Mouse (Mus musculus) embryonic facial prominence, embryonic 11.5 days (tissue): ENCODE measurements at regions not wholly inside any gene's neighbourhood (a gene's known extent, or its start where the extent isn't known, plus 50 kb on each side); places are given as distances from the start of the nearest gene placed in this dataset.

Experiments used
- ATAC-seq: fragments of 200-750 bp; cut with Nextera tagmentation; replicated peaks from 2 replicates; pipeline ENCODE4 v1.8.0; 2017; ENCODE audit warnings: low read depth; ENCODE audit not compliant: insufficient number of reproducible peaks, low FRiP score, low TSS enrichment
- DNase-seq: peaks from one replicate; pipeline ENCODE4 v3.0.0-alpha.2; 2015; ENCODE audit warnings: low spot score
- H3K27ac ChIP-seq: fragments of 300-500 bp; sonication (generic); replicated peaks from 2 replicates; pipeline ENCODE4 v1.5.1; 2014; ENCODE audit warnings: mild to moderate bottlenecking, low read depth, low read length, control low read depth
- H3K27me3 ChIP-seq: fragments of 300-500 bp; sonication (generic); 2 replicates; pipeline ENCODE4 v1.6.1; 2014; ENCODE audit warnings: mild to moderate bottlenecking, low read length, moderate library complexity, mixed read lengths; ENCODE audit not compliant: control insufficient read depth, insufficient read depth
- H3K36me3 ChIP-seq: fragments of 300-500 bp; sonication (generic); replicated peaks from 2 replicates; pipeline ENCODE4 v1.6.1; 2014; ENCODE audit warnings: low read depth, mild to moderate bottlenecking, low read length, moderate library complexity, mixed read lengths; ENCODE audit not compliant: control insufficient read depth, insufficient read depth
- H3K4me1 ChIP-seq: fragments of 300-500 bp; sonication (generic); 2 replicates; pipeline ENCODE4 v1.6.1; 2014; ENCODE audit warnings: low read length, mixed read lengths; ENCODE audit not compliant: control insufficient read depth, insufficient read depth
- H3K4me2 ChIP-seq: fragments of 300-500 bp; sonication (generic); 2 replicates; pipeline ENCODE4 v1.6.1; 2014; ENCODE audit warnings: low read depth, mild to moderate bottlenecking, control low read depth, low read length, moderate library complexity
- H3K4me3 ChIP-seq: fragments of 300-500 bp; sonication (generic); 2 replicates; pipeline ENCODE4 v1.5.1; 2014; ENCODE audit warnings: low read depth, low read length, control low read depth
- H3K9ac ChIP-seq: fragments of 300-500 bp; sonication (generic); replicated peaks from 2 replicates; pipeline ENCODE4 v1.6.1; 2014; ENCODE audit warnings: mild to moderate bottlenecking, control low read depth, low read length
- H3K9me3 ChIP-seq: fragments of 300-500 bp; sonication (generic); replicated peaks from 2 replicates; pipeline ENCODE4 v1.6.1; 2016; ENCODE audit warnings: mild to moderate bottlenecking, low read length, inconsistent platforms, mixed read lengths; ENCODE audit not compliant: control insufficient read depth
- WGBS: fragments of 180-500 bp; shearing (Covaris S2); extraction: QIAGEN DNeasy Blood & Tissue Kit; methylation state at CpG from one replicate; pipeline ENCODE4 v1.1.7; 2014; 5-methylcytosine and 5-hydroxymethylcytosine counted together

DNA sequence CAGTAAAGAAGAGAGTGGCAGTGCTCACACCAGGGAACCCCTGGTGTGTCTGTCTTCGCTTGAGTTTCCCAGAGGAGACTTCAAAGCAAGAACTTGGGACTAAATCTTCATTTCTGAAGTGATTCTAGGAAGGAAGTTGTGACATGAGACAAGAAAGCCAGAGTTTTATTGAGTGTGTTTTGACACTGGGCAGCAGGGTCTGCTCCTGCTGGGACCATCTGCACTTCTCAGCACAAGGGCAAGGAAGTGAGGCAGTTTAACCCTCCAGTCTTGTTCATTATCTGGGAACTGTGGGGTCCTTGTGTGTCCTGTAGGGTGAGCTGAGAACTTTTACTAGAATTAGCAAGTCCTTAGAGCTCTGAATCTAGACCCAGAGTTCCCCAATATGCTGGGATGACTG, 241.0 kb upstream of the Bmp2 start:
- DNase-seq (no peak), ATAC-seq (no peak)
- Histone ChIP-seq H3K4me2 (no peak overlapping the region), H3K4me1 (no peaks in the 10 kb centered on the region), H3K4me3 (no peak overlapping the region), H3K36me3 (no peaks in the 10 kb centered on the region), H3K9me3 (no peaks in the 10 kb centered on the region), H3K9ac (no peak overlapping the region), H3K27ac (no peak overlapping the region), H3K27me3 (no peaks in the 10 kb centered on the region)
- WGBS = 52% methylated on average over 1 of the region's 1 CpGs

DNA sequence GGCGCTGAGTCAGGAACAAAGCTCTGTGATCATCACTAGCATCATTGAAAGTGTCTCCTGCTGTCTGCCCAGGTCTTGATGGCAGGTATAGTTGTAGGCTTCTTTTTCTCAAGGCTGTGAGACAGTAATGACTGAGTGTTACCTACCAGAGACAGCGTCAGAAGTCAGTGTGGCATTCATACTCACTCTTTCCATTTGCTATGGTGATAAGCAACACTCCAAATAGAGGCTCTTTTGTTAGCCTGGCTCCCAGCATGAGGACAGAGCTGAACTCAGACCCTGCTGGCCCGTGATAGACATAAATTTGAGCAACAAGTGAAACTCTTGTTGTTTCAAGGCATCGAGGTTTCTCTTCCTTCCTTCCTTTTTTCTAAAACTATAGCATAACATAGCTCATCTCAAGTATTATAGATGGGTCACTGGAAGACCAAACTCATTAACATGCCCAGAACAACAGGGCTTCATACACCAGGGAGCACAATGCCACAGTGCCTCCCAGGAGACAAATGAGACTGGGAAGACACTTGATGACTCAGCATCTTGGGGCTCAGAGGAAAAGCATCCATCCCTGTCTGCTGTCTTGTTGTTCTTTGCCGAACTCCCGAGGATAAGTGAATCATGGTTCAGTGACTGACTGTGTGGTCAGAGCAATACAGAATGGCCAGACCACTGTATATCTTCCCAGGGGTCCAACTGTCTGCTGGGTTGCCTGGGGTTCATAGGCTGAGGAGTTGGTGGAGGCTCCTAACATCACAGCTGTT, 225.5 kb upstream of the Bmp2 start:
- Histone ChIP-seq H3K4me2 (no peak overlapping the region), H3K36me3 (no peaks in the 10 kb centered on the region), H3K27me3 (no peaks in the 10 kb centered on the region), H3K4me3 (no peak overlapping the region), H3K9ac (no peak overlapping the region), H3K9me3 (no peaks in the 10 kb centered on the region), H3K27ac (no peak overlapping the region), H3K4me1 (no peaks in the 10 kb centered on the region)
- ATAC-seq (no peak), DNase-seq (no peak)
- 54% methylated on average over 6 of the region's 6 CpGs for WGBS

DNA sequence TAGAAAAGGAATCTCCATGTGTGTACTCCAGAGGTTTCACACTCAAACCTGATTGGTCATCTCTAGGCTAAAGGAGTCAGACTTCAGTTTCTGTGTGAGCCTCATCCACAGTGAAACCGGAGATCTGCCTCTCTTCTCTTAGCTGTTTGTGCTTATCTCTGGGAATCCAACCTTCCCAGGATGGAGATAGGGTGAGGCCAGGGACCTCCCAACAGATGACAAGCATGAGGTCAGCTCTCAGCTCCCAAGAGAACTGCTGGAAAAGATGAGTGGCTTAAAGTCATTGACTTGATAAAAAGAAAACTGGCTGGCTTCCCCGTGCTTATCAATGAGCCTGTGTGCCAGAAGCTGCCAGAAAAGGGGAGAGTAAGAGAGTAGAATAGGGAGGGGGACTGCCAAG, 224.3 kb upstream of the Bmp2 start:
- Histone ChIP-seq H3K4me1 (no peaks in the 10 kb centered on the region), H3K36me3 (no peaks in the 10 kb centered on the region), H3K9me3 (no peaks in the 10 kb centered on the region), H3K27ac (no peak overlapping the region), H3K4me3 (no peak overlapping the region), H3K4me2 (no peak overlapping the region), H3K27me3 (no peaks in the 10 kb centered on the region), H3K9ac (no peak overlapping the region)
- DNase-seq (no peak), ATAC-seq (no peak)
- WGBS = 53% methylated on average over 2 of the region's 2 CpGs

DNA sequence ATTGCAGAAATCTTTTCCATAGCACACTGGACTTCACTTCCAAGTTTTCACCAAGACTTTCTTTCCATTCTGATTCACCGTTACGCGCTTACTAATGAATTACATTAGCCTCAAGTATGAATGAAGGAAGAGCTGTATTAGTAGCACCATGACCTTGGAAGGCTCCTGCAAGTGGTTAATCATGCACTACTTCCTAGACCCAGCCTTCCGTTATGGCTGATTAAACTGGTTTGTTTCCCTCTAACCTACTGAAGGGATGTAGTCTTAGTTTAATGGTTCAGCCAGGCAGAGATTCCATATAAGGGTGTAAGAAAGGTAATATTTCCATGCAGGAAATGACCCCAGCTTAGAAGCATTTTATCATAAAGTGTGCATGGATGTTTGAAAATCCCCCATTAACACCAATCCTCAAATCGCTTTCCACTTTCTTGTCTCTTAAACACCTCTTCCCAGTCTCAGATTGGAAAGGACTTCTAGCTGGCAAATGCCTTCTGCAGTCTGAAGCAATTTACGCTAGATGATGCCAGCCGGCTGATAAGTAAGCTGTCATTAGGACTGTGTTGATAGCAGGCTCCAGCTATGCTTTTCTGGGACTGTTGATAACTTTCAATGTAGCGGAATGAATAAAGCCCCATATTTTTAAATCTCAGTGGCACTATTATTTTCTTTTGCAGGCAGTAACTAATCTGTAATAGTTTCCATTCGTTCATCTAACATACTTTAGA, 215.6 kb upstream of the Bmp2 start:
- Histone ChIP-seq H3K4me1 (no peaks in the 10 kb centered on the region), H3K9ac (no peak overlapping the region), H3K36me3 (no peaks in the 10 kb centered on the region), H3K9me3 (no peaks in the 10 kb centered on the region), H3K4me3 (no peak overlapping the region), H3K27ac (no peak overlapping the region), H3K4me2 (no peak overlapping the region), H3K27me3 (no peaks in the 10 kb centered on the region)
- 87% methylated on average over 9 of the region's 9 CpGs for WGBS
- DNase-seq = no peak
- no peak for ATAC-seq

DNA sequence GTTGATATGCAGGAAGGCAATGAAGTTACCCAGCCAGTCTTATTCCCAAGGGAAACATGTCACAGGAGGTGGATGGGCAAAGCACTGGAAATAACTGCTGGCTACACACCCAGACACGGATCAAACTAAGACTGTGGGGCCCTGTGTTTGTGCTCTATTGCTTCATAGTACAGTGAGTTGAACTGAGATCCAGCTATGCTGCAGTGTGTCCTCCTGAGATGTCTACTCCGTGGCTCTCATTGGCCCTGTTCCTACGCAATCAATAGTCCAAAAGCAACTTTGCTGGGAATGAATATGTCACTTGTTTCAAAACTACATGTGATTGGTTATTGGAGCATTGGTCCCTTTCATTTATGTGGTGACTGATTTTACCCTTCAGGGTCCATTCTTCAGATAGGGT, 213.8 kb upstream of the Bmp2 start:
- H3K4me1 ChIP-seq = no peaks in the 10 kb centered on the region
- no peaks in the 10 kb centered on the region for H3K36me3 ChIP-seq
- no peak overlapping the region for H3K4me3 ChIP-seq
- ATAC-seq (no peak), DNase-seq (no peak)
- H3K4me2 ChIP-seq = no peak overlapping the region
- no peaks in the 10 kb centered on the region for H3K27me3 ChIP-seq
- H3K27ac ChIP-seq = no peak overlapping the region
- 83% methylated on average over 3 of the region's 3 CpGs for WGBS
- no peaks in the 10 kb centered on the region for H3K9me3 ChIP-seq
- no peak overlapping the region for H3K9ac ChIP-seq

DNA sequence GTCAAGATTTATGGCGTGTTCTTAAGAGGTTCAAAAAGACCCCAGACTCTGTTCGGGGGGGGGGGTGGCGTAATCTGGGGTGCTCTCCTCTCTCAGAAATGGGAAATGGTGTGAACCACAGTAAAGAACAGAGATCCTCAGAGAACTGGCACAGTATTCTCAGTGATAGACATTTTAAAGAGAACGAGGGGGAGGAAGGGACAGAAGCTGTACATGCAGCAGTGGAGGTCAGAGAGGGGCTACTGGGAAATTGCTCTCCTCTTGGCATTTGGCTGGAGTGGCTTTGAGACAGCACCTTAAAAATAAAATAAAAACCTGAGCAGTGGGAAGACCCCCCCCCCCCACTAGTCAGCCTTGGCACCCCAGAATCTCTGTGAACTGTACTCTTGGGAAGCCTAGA, 210.6 kb upstream of the Bmp2 start:
- Histone ChIP-seq H3K4me3 (no peak overlapping the region), H3K27me3 (no peaks in the 10 kb centered on the region), H3K9me3 (no peaks in the 10 kb centered on the region), H3K4me1 (no peaks in the 10 kb centered on the region), H3K4me2 (no peak overlapping the region), H3K9ac (no peak overlapping the region), H3K36me3 (no peaks in the 10 kb centered on the region), H3K27ac (no peak overlapping the region)
- ATAC-seq = no peak
- WGBS = 77% methylated on average over 4 of the region's 4 CpGs
- DNase-seq = no peak

DNA sequence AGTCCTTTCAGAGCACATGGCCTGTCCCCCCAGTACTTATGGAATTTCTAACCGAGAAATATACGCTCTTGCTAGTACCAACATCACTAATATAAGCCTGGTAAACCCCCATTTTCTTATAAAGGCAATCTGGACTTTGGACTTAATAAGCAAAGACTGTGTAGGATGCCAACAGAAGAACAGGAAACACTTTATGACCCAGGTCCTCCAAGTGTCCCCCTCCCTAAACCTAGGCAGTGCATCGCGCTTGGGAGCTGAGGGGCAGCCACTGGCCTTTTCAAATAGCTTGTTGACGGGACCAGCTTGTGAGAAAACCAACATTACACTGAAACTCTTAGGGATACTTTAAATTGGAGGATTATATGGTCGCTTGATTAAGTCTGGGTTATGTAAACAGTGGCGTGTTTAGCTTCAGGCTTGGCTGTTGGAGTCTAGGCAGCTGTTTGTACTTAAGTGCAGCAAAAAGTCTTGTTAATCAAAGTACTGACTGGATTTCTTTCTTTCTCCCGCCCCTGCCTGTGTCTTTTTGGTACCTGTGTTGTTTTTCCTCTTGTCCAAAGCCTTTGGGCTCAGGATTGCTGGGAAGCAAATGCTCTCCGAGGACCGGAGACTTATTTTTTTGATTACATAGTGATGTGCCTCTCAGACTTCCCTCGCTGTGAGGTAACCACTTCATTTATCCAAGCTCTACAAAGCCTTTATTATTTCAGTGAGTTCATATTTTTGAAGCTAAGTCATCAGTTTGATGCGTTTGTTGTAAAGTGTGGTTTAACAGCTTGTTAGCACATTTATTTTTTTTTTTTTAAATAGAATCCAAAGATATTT, 205.8 kb upstream of the Bmp2 start:
- H3K27ac ChIP-seq = no peak overlapping the region
- H3K36me3 ChIP-seq = no peaks in the 10 kb centered on the region
- no peak overlapping the region for H3K4me2 ChIP-seq
- H3K9me3 ChIP-seq = no peaks in the 10 kb centered on the region
- H3K4me3 ChIP-seq = no peak overlapping the region
- no peaks in the 10 kb centered on the region for H3K27me3 ChIP-seq
- 0 out of 2 replicates have a peak, but pooled peaks have one; percentile 60 for ATAC-seq
- H3K9ac ChIP-seq = no peak overlapping the region
- H3K4me1 ChIP-seq = no peaks in the 10 kb centered on the region
- 23% methylated on average over 12 of the region's 12 CpGs for WGBS
- peak; percentile 74 for DNase-seq
